In genomic region chr3:53464146-53464698, GRCm38 (mm10) we compare ENCODE assay signal across 8 mouse cellular contexts. TPM values are rescaled to one million over a fixed set of nuclear protein-coding genes. Genes with fewer than 3 reads are reported as not detected.
DNase-seq lines count a peak whose midpoint lies in the region; ATAC-seq lines count a peak whose summit lies in the region.

No protein-coding gene starts in this region.

- H3K4me3 ChIP-seq in heart, embryonic 13.5 days = peak overlapping the region; percentile 73
- peak overlapping the region; percentile 86 for H3K4me3 ChIP-seq in embryonic facial prominence, embryonic 14.5 days (ENCODE audit: low read depth, low read length)
- H3K4me3 ChIP-seq in limb, embryonic 13.5 days = peak overlapping the region; percentile 87
- peak overlapping the region; percentile 94 for H3K4me3 ChIP-seq in stomach, embryonic 15.5 days (replicated peaks)

- H3K36me3 ChIP-seq in heart, embryonic 13.5 days = peaks cover 24% of the 10 kb centered on the region
- peaks cover 13% of the 10 kb centered on the region; the same call in 1 of the 2 replicates for H3K36me3 ChIP-seq in embryonic facial prominence, embryonic 14.5 days (ENCODE audit: control insufficient read depth, insufficient read depth, low read length)
- H3K36me3 ChIP-seq in limb, embryonic 13.5 days = peaks cover 21% of the 10 kb centered on the region
- H3K36me3 ChIP-seq in stomach, embryonic 15.5 days = peaks cover 8% of the 10 kb centered on the region; the same call in 1 of the 2 replicates

- DNase-seq in heart, adult 11 months = no peak
- DNase-seq in CD4-positive helper T cell, adult 2 months (ENCODE audit: low read depth, low spot score) = peak; percentile 26
- no peak for DNase-seq in embryonic facial prominence, embryonic 14.5 days (ENCODE audit: low spot score)
- DNase-seq in testis, postnatal 14 days (ENCODE audit: low spot score) = no peak

- H3K4me1 ChIP-seq in heart, embryonic 13.5 days = peaks cover 67% of the 10 kb centered on the region
- peaks cover 18% of the 10 kb centered on the region for H3K4me1 ChIP-seq in embryonic facial prominence, embryonic 14.5 days (ENCODE audit: control insufficient read depth, insufficient read depth, low read length)
- H3K4me1 ChIP-seq in limb, embryonic 13.5 days = peaks cover 34% of the 10 kb centered on the region
- H3K4me1 ChIP-seq in stomach, embryonic 15.5 days = peaks cover 18% of the 10 kb centered on the region

- H3K4me2 ChIP-seq in heart, embryonic 13.5 days = peak overlapping the region; percentile 93
- peak overlapping the region; percentile 80 for H3K4me2 ChIP-seq in embryonic facial prominence, embryonic 14.5 days (ENCODE audit: low read depth, low read length)
- peak overlapping the region; percentile 82 for H3K4me2 ChIP-seq in limb, embryonic 13.5 days (replicated peaks)
- peak overlapping the region; percentile 70 for H3K4me2 ChIP-seq in stomach, embryonic 15.5 days

- H3K27ac ChIP-seq in heart, embryonic 13.5 days (replicated peaks) = peak overlapping the region; percentile 74
- peak overlapping the region; percentile 89 for H3K27ac ChIP-seq in embryonic facial prominence, embryonic 14.5 days (replicated peaks; ENCODE audit: low read depth, low read length)
- H3K27ac ChIP-seq in limb, embryonic 13.5 days = no peak overlapping the region; the same call in 1 of the 2 replicates
- H3K27ac ChIP-seq in stomach, embryonic 15.5 days = no peak overlapping the region

- H3K27me3 ChIP-seq in heart, embryonic 13.5 days (replicated peaks) = no peaks in the 10 kb centered on the region
- no peaks in the 10 kb centered on the region for H3K27me3 ChIP-seq in embryonic facial prominence, embryonic 14.5 days (replicated peaks; ENCODE audit: control insufficient read depth, insufficient read depth, low read length)
- no peaks in the 10 kb centered on the region for H3K27me3 ChIP-seq in limb, embryonic 13.5 days
- H3K27me3 ChIP-seq in stomach, embryonic 15.5 days (replicated peaks) = no peaks in the 10 kb centered on the region

- H3K9me3 ChIP-seq in heart, embryonic 13.5 days = no peaks in the 10 kb centered on the region
- no peaks in the 10 kb centered on the region for H3K9me3 ChIP-seq in embryonic facial prominence, embryonic 14.5 days (ENCODE audit: control insufficient read depth, low read length)
- no peaks in the 10 kb centered on the region for H3K9me3 ChIP-seq in limb, embryonic 13.5 days
- no peaks in the 10 kb centered on the region for H3K9me3 ChIP-seq in stomach, embryonic 15.5 days

- ATAC-seq in heart, embryonic 13.5 days (ENCODE audit: extremely low read depth, insufficient number of reproducible peaks, low FRiP score, low TSS enrichment) = no peak
- ATAC-seq in embryonic facial prominence, embryonic 14.5 days (ENCODE audit: low read depth) = no peak
- ATAC-seq in limb, embryonic 13.5 days (ENCODE audit: low FRiP score, low read depth) = no peak
- ATAC-seq in stomach, embryonic 15.5 days (ENCODE audit: insufficient read depth, low FRiP score, low read depth) = no peak
- ATAC-seq in activated CD4-positive, CD25-positive, alpha-beta regulatory T cell, adult 4 months = no peak

- H3K9ac ChIP-seq in heart, embryonic 13.5 days = peak overlapping the region; percentile 97
- peak overlapping the region; percentile 95 for H3K9ac ChIP-seq in embryonic facial prominence, embryonic 14.5 days (ENCODE audit: low read depth, low read length)
- H3K9ac ChIP-seq in limb, embryonic 13.5 days = peak overlapping the region; percentile 94
- H3K9ac ChIP-seq in stomach, embryonic 15.5 days = peak overlapping the region; percentile 86

- WGBS in heart, embryonic 13.5 days = under 1% methylated on average over 20 of the region's 20 CpGs
- under 1% methylated on average over 20 of the region's 20 CpGs for WGBS in embryonic facial prominence, embryonic 14.5 days
- WGBS in limb, embryonic 13.5 days = under 1% methylated on average over 20 of the region's 20 CpGs
- WGBS in stomach, embryonic 15.5 days = under 1% methylated on average over 20 of the region's 20 CpGs

RNA-seq across cellular contexts. Expression of gene Proser1, which starts 0.8 kb away (rescaled TPM):
- polyA plus RNA-seq in heart, embryonic 13.5 days (2015; fragmentation: Nextera tagmentation; extraction: Ambion mirVana) = 11.7 and 12.7 TPM in 2 replicates
- 10.5 and 12.9 TPM in 2 replicates for polyA plus RNA-seq in embryonic facial prominence, embryonic 14.5 days (2014; fragmentation: Nextera tagmentation; extraction: Ambion mirVana)
- polyA plus RNA-seq in limb, embryonic 13.5 days (2015; fragmentation: Nextera tagmentation; extraction: Ambion mirVana) = 22.1 and 22.9 TPM in 2 replicates
- polyA plus RNA-seq in stomach, embryonic 15.5 days (2015; fragmentation: Nextera tagmentation; extraction: Ambion mirVana) = 17.4 and 18.2 TPM in 2 replicates
- 1 to 10 TPM; 8.7 to 8.8 TPM for polyA plus RNA-seq in activated CD4-positive, CD25-positive, alpha-beta regulatory T cell, adult 4 months (2017; shearing (Covaris generic))

RNA-seq across cellular contexts. Expression of gene Nhlrc3, which starts 1.1 kb away (rescaled TPM):
- polyA plus RNA-seq in heart, embryonic 13.5 days (2015; fragmentation: Nextera tagmentation; extraction: Ambion mirVana) = 6.2 and 6.5 TPM in 2 replicates
- 10.2 and 10.6 TPM in 2 replicates for polyA plus RNA-seq in embryonic facial prominence, embryonic 14.5 days (2014; fragmentation: Nextera tagmentation; extraction: Ambion mirVana)
- polyA plus RNA-seq in limb, embryonic 13.5 days (2015; fragmentation: Nextera tagmentation; extraction: Ambion mirVana) = 11.9 TPM in 2 replicates
- 10.8 and 11.2 TPM in 2 replicates for polyA plus RNA-seq in stomach, embryonic 15.5 days (2015; fragmentation: Nextera tagmentation; extraction: Ambion mirVana)
- 10 to 100 TPM; 10.1 to 11.8 TPM for polyA plus RNA-seq in activated CD4-positive, CD25-positive, alpha-beta regulatory T cell, adult 4 months (2017; shearing (Covaris generic))

RNA-seq across cellular contexts. Expression of gene Stoml3, which starts 24.2 kb away (rescaled TPM):
- not detected in 2 replicates for polyA plus RNA-seq in heart, embryonic 13.5 days (2015; fragmentation: Nextera tagmentation; extraction: Ambion mirVana)
- polyA plus RNA-seq in embryonic facial prominence, embryonic 14.5 days (2014; fragmentation: Nextera tagmentation; extraction: Ambion mirVana) = 0.18 and 1.4 TPM in 2 replicates
- polyA plus RNA-seq in limb, embryonic 13.5 days (2015; fragmentation: Nextera tagmentation; extraction: Ambion mirVana) = 0.15 and 0.20 TPM in 2 replicates
- polyA plus RNA-seq in stomach, embryonic 15.5 days (2015; fragmentation: Nextera tagmentation; extraction: Ambion mirVana) = 0.14 TPM in 1 of 2 replicates, not detected in the other
- not detected for polyA plus RNA-seq in activated CD4-positive, CD25-positive, alpha-beta regulatory T cell, adult 4 months (2017; shearing (Covaris generic))

Comparison
In these comparisons a context has a peak if more than half of its experiments do, and no peak if none do; other contexts are left out.
1. H3K27ac ChIP-seq: peak in heart, embryonic 13.5 days (single experiment) and embryonic facial prominence, embryonic 14.5 days (single experiment); none in limb, embryonic 13.5 days (single experiment) and stomach, embryonic 15.5 days (single experiment).
2. Peak in every context shown above with its lines, with median percentiles within 50 percentile points of each other: H3K4me2 ChIP-seq, H3K4me3 ChIP-seq and H3K9ac ChIP-seq.